Mouse (Mus musculus) T-helper 2 cell (primary cell): Measurements from ENCODE around the gene Srp72.

Experiments used
- in situ Hi-C: fragments of 300-600 bp; cut with MboI, MseI; formaldehyde crosslinking; loops from one replicate; pipeline ENCODE4 v1.15.1; 2025; ENCODE audit warnings: high pct_unique_total_duplicates

Srp72 gene

DNA sequence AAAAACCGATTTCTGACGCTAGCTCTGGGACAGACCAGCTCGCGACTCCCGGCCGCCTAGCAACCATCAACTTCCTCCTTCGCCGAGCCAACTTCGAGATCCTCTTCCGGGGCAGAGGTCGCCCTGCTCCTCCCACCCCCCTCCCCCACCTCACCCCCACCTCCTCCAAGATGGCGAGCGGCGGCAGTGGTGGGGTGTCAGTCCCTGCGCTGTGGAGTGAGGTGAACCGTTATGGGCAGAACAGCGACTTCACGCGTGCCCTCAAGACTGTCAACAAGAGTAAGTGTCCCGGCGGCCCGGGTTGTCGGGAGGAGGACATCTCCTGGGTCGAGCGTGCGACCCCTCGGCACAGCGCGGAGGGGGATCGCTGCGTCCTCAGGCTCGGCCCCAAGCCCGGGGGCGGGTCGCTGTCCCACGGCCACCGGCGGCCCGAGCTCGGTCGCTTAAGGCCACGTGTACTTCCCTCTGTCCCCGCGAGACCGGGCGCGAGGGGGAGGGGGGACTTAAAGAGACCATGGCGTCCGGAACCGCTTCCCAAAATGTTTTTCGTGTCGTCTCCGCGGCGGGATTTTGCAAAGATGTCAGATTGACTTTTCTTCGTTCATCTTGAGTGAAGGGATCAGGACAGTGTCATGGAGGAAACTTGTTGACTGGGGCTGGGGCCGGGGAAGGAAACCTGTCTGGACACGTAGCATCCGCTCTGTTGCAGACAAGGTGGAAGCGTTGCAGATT, at the start of gene Srp72:
Gene Srp72 (plus strand): TSS at position 130 of the 732 bp plus-strand sequence.
- in situ Hi-C loops: no loop called here

- in situ Hi-C loops: no loop called here
Measured at GRCm38 (mm10) chr5:76928124-76928832, 46.2 kb upstream of the Srp72 start.

DNA sequence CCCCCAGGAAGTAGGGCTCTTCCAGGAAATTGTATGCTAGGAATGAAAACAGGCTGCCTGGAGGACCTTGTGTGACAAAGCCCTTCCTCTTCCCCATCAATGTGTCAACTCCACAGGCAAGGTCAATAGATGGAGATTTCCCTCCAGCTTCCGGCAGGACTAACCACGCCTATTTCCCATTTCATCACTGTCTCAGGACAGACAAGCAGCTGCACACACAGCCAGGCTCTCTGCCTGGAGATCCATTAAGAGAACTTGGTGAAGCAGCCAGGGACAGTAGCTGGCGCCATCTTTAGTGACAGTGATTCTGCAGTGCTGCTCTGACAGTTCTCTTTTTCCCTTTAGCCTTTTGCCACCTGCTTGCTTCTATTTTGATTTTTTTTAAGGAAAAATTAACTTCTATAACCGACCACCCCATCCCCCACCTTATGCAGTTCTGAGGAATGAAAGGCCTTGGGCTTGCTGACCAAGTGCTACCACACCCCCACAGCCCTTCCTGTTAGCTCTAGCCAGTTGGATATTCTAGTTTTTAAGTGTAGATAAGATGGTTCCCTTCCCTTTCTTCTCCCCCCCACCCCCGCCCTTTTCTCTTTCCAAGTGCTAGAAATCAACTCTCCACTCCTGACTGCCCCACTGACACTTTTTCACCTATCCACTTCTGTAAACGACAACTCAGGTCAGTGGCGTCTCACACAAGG, 45.2 kb upstream of the Srp72 start:
- in situ Hi-C loops: no loop called here

DNA sequence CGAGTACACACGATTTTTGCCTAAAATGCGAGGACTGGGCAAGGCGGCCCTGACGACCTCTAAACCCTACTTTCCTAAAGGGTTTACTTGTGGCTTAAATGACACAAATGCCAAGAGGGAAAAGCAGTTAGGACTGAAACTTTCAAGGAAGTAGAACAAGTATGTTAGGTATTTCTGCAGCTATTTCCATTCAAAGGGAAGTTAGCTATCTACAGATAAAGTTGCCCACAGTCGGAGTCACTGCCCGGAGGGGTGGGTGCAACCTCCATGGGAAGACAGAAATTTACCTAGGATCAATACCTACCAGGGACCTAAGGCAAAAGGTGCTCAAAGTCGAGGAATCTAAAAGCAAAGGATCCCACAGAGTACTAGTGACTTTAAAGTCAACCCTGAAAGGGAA, 34.8 kb upstream of the Srp72 start:
- in situ Hi-C loops: no loop called here

GRCm38 (mm10) chr5:76941975-76942374, 32.5 kb upstream of the Srp72 start:
- in situ Hi-C loops: no loop called here

- in situ Hi-C loops: no loop called here
Measured at GRCm38 (mm10) chr5:76942505-76942904, 32.0 kb upstream of the Srp72 start.

DNA sequence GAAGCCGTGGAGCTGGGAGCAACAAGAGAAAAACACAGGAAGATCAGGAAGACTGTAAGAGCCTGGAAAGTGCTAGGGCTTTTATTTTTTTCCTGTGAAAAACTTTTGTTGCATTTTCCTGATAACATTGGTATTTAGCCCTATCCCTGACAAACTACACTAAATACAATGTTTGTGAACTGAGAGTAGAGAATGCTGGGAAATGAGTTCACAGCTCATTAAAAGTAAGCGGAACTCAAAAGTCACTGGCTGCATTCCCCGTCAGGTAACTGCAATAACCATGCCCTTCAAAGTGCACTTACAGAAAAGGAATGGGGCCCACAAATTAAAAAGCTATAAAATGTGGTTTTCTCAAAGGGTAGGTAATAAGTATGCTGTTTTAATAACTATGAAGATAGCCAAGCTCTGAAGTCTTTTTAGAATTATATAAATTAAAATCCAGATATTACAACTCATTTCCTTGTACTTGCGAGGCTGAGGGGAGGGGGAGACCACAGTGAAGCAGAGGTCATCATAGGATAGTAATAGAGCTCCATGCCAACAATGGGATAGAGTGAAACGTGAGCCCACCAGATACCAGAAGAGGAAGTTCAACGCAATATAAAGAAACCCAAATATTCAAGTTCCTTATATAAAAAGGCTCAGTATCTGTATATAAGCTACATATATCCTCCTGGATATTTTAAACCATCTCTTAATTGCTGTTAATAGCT, 29.4 kb upstream of the Srp72 start:
- in situ Hi-C loops: no loop called here

DNA sequence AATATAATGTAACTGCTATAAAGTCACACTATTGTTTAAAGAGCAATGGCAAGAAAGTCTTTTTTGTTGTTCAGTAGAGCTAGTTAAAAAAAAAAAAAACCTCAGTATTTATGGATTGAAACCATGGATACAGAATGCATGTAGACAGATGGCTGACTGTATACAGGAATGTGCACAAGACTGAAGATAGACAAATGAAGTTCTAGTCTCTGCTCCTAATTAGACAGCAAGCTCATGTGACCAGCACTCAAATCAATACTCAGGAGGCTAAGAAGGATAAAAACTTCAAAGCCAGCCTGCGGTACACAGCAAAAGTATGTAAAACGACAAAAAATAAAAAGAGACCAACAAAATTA, 28.8 kb upstream of the Srp72 start:
- in situ Hi-C loops: no loop called here

- in situ Hi-C loops: no loop called here
Measured at GRCm38 (mm10) chr5:76947142-76947541, 27.3 kb upstream of the Srp72 start.

GRCm38 (mm10) chr5:76947758-76948157, 26.7 kb upstream of the Srp72 start:
- in situ Hi-C loops: no loop called here

DNA sequence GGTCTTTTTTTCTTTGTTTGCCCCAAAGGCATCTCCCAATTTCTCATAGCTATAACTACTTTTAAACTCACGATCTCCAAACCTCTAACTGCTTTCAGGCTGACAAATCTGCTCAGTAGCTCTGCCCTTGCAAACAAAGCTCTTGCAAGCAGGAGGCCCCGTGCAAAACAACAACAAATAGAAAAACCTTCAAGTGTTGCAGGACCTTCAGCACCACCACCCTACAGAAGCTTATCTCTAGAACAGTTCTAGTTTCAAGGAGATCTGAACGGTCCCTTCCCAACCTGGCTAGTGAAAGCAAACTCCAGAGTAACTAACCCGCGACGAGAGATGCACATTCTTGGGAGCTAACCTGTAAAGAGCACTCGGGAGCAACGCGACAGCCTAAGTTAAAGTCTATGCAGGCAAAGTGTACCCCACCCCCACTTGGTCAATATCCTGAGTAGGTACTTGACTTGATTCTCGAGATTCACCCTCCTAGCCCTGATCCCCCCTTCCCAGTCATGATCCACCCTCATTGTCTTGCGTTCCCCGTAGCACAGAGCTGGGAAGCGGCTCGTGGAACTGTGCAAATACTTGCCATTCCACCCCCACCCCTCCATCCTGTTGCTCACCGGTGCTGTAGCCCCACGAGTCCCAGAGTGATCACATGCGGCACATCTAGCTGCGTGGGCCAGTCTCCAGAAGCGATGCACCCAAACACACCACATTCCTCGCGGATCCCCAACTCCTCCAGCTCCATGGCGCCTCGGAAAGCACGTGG, 24.0 kb upstream of the Srp72 start:
- in situ Hi-C loops: loop anchor here (5.0 kb wide), 1 partner anchor 48 kb away; no protein-coding TSS in a partner anchor

- in situ Hi-C loops: loop anchor here (5.0 kb wide), 1 partner anchor 49 kb away; no protein-coding TSS in a partner anchor
Measured at GRCm38 (mm10) chr5:76951106-76952027, 23.1 kb upstream of the Srp72 start, which contains the start of the genes Paics and Ppat. Paics (plus strand) TSS chr5:76951307. Ppat (minus strand) TSS chr5:76951578.

DNA sequence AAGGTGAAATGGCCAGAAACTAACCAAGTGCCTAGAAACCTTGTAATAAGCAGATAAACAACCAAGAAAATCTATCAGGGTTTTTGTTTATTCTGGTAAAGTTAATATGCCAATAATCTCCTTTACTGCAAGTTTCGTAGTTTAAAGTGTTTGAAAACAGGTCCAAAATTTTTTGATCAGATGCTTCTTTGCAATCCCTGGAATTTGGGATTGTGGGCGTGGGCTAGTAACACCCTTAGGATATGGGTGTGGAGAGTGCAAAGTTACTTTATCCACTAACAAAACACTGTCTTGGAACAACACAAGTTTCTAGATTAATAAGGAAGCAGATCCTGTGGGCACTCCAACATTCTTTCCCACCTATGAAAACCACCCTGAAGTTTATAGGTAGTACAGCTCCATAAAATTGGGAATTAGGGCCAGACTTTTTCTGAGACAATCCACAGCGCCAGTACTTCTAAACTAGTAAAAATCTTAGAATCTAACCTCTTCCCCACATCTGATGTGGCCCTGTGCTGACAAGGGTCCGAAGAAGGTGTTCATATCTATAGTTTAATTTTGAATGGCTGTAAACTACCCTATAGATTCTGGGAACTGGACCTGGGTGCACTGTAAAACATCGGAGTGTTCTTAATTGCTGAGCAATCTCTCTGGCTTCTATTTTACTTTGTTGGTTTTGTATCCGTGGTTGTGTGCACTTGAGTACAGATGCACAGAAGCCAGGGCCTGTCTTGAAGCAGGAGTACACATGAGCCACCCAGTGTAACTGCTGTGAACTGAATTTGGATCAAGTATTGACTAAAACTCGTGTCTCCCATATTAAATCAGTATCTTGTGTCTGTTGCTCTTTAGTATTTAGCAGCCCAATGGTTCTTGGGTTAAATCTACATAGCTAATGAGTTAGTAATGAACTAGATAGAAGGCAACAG, 22.1 kb upstream of the Srp72 start:
- in situ Hi-C loops: loop anchor here (5.0 kb wide), 1 partner anchor 50 kb away; no protein-coding TSS in a partner anchor

DNA sequence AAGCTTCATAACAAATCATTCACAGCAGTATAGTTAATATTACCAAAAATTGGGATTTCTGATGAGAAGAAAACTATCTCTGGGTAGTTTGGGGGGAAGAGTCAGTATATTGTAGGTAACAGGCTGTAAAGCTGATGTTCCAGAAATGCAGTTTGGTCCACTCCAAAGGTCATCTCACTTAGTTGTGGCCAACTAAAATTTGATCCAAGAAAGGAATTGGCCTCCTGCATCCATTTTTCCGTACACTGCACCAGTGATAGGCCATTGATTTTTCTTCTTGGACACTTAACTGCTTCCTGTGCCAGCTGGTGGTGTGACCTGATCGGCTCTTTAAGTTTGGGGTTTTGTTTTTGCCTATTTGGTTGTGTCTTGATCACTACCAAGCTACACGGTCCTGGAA, 20.7 kb upstream of the Srp72 start:
- in situ Hi-C loops: loop anchor here (5.0 kb wide), 1 partner anchor 51 kb away; no protein-coding TSS in a partner anchor

- in situ Hi-C loops: loop anchor here (5.0 kb wide), 1 partner anchor 52 kb away; no protein-coding TSS in a partner anchor
Measured at GRCm38 (mm10) chr5:76954271-76954900, 20.1 kb upstream of the Srp72 start.

- in situ Hi-C loops: no loop called here
Measured at GRCm38 (mm10) chr5:76955474-76955873, 19.0 kb upstream of the Srp72 start.

- in situ Hi-C loops: no loop called here
Measured at GRCm38 (mm10) chr5:76957954-76958353, 16.5 kb upstream of the Srp72 start.

- in situ Hi-C loops: no loop called here
Measured at GRCm38 (mm10) chr5:76959587-76959986, 14.9 kb upstream of the Srp72 start.
